Mouse (Mus musculus) kidney, postnatal 36 days (tissue): ENCODE measurements at regions not wholly inside any gene's neighbourhood (a gene's known extent, or its start where the extent isn't known, plus 50 kb on each side); places are given as distances from the start of the nearest gene placed in this dataset.

ENCODE experiments used
- DNase-seq, 2 experiments: peaks; one replicate each; pipeline ENCODE4 v3.0.0; 2021 to 2022; ENCODE audit warnings: mixed read lengths in 2 of 2

GRCm38 (mm10) chrX:85481326-85481725 is 92.5 kb upstream of the Tab3 start:
- DNase-seq = no peak

DNA sequence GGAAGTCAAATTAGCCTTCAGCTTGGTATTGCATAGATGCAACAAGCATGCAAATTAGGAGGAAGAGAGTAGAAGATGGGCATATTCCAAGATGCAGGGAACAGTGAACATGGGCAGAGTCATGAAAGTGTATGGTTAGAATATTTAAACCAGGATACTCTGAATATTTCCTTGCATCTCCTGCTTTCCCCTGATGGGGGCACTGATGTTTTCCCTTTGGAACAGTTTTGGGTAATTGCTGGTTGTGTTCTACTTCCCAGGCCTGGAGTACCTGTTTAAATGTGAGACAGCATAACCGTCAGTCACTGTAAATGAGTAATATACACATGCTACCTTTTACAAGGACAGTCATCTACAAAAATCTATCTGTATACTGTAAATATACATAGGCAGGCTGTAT is 76.9 kb upstream of the Tab3 start:
- DNase-seq = peak; percentile 9 to 43
